Mouse (Mus musculus) CH12.LX (cell line): Measurements from ENCODE around the gene Gm42715. TPM values are rescaled to one million over a fixed set of nuclear protein-coding genes. Genes with fewer than 3 reads are reported as not detected.
A peak's percentile ranks its signal among the peaks of the same experiment; 100 is the strongest.
"Not testable (repeated sequence)": the region's sequence is repeated elsewhere in the genome, so short reads cannot be mapped to it uniquely, and the experiment has no call there.

Experiments used
- DNase-seq: peaks from one replicate; pipeline ENCODE4 v3.0.0-alpha.2; 2013; ENCODE audit errors: extremely low read depth
- H3K27ac ChIP-seq: 2 replicates; pipeline ENCODE4 v1.5.1; 2012; ENCODE audit warnings: low read depth, mild to moderate bottlenecking, control low read depth, moderate library complexity; ENCODE audit not compliant: insufficient read depth
- H3K27me3 ChIP-seq: replicated peaks from 2 replicates; pipeline ENCODE3; 2012; ENCODE audit warnings: inconsistent platforms
- H3K36me3 ChIP-seq, 2 experiments: replicated peaks in 1 of 2; 2 replicates each; pipeline versions ENCODE3 to v1.6.1; 2012; ENCODE audit warnings: inconsistent platforms in 1 of 2, low read length in 1 of 2, mild to moderate bottlenecking in 1 of 2, mixed read lengths in 1 of 2, moderate library complexity in 1 of 2; ENCODE audit not compliant: control insufficient read depth in 1 of 2, insufficient read depth in 1 of 2
- H3K4me1 ChIP-seq, 2 experiments: 2 replicates each; pipeline ENCODE4 v1.6.1; 2012; ENCODE audit warnings: inconsistent platforms in 1 of 2, moderate library complexity in 1 of 2; ENCODE audit not compliant: insufficient read depth in 2 of 2, control insufficient read depth in 1 of 2
- H3K4me2 ChIP-seq: 2 replicates; pipeline ENCODE4 v1.6.1; 2012; ENCODE audit warnings: low read depth, mild to moderate bottlenecking, control low read depth; ENCODE audit not compliant: poor library complexity, insufficient read depth, severe bottlenecking
- H3K4me3 ChIP-seq, 3 experiments: fragments of 150-350 bp in 1 of 3; sonication (generic) in 1 of 3; replicated peaks in 1 of 3; 2 replicates each; pipeline versions ENCODE3 to v1.5.1; 2011 to 2012; ENCODE audit warnings: low read depth in 2 of 3, low read length in 2 of 3, mild to moderate bottlenecking in 2 of 3, moderate library complexity in 2 of 3, control low read depth in 1 of 3, improper control_type of control experiment in 1 of 3, inconsistent platforms in 1 of 3, mixed read lengths in 1 of 3; ENCODE audit not compliant: poor library complexity in 1 of 3
- H3K79me2 ChIP-seq: replicated peaks from 2 replicates; pipeline ENCODE4 v1.6.1; 2012; ENCODE audit warnings: mild to moderate bottlenecking, moderate library complexity; ENCODE audit not compliant: control insufficient read depth, poor library complexity, insufficient read depth, severe bottlenecking; ENCODE audit errors: extremely low read depth
- H3K9ac ChIP-seq: 2 replicates; pipeline ENCODE4 v1.6.1; 2012; ENCODE audit warnings: low read depth, mild to moderate bottlenecking, control low read depth, moderate library complexity; ENCODE audit not compliant: insufficient read depth
- H3K9me3 ChIP-seq: replicated peaks from 2 replicates; pipeline ENCODE3; 2012; ENCODE audit warnings: low read length, inconsistent platforms, mixed read lengths
- BHLHE40 ChIP-seq: IDR thresholded peaks from 2 replicates; pipeline ENCODE4 v1.6.1; 2011; ENCODE audit warnings: mild to moderate bottlenecking, low read depth, low read length, improper control_type of control experiment
- CHD1 ChIP-seq: IDR thresholded peaks from 2 replicates; pipeline ENCODE4 v1.6.1; 2012; ENCODE audit warnings: low read depth, low read length, improper control_type of control experiment, inconsistent platforms
- CHD2 ChIP-seq: IDR thresholded peaks from 2 replicates; pipeline ENCODE4 v1.6.1; 2011; ENCODE audit warnings: low read length, improper control_type of control experiment
- ELF1 ChIP-seq: IDR thresholded peaks from 2 replicates; pipeline ENCODE4 v1.6.1; 2014; ENCODE audit warnings: low read depth, mild to moderate bottlenecking, inconsistent platforms, low read length, improper control_type of control experiment
- EP300 ChIP-seq: IDR thresholded peaks from 2 replicates; pipeline ENCODE4 v1.6.1; 2011; ENCODE audit warnings: low read length, improper control_type of control experiment
- ETS1 ChIP-seq: conservative IDR thresholded peaks from 2 replicates; pipeline ENCODE4 v1.6.1; 2012; ENCODE audit warnings: low read depth, mild to moderate bottlenecking, inconsistent platforms, low read length, improper control_type of control experiment, moderate library complexity
- JUN ChIP-seq: IDR thresholded peaks from 2 replicates; pipeline ENCODE4 v1.6.1; 2011; ENCODE audit warnings: low read depth, mild to moderate bottlenecking, low read length, improper control_type of control experiment, moderate library complexity; ENCODE audit not compliant: insufficient read depth
- MAFK ChIP-seq: IDR thresholded peaks from 2 replicates; pipeline ENCODE4 v1.6.1; 2011; ENCODE audit warnings: low read length, improper control_type of control experiment; ENCODE audit not compliant: insufficient replicate concordance
- MEF2A ChIP-seq: IDR thresholded peaks from 2 replicates; pipeline ENCODE4 v1.6.1; 2014; ENCODE audit warnings: low read depth, mild to moderate bottlenecking, inconsistent platforms, low read length, improper control_type of control experiment, borderline replicate concordance
- MXI1 ChIP-seq: IDR thresholded peaks from 2 replicates; pipeline ENCODE4 v1.6.1; 2011; ENCODE audit warnings: mild to moderate bottlenecking, low read depth, low read length, improper control_type of control experiment
- MYC ChIP-seq: IDR thresholded peaks from 2 replicates; pipeline ENCODE4 v1.6.1; 2011; ENCODE audit warnings: low read depth, mild to moderate bottlenecking, improper control_type of control experiment, low read length
- NELFE ChIP-seq: IDR thresholded peaks from 2 replicates; pipeline ENCODE4 v1.6.1; 2011; ENCODE audit warnings: low read depth, low read length, improper control_type of control experiment
- PAX5 ChIP-seq: IDR thresholded peaks from 2 replicates; pipeline ENCODE4 v1.6.1; 2012; ENCODE audit warnings: low read length, inconsistent platforms, mixed read lengths
- POLR2AphosphoS2 ChIP-seq: IDR thresholded peaks from 2 replicates; pipeline ENCODE4 v1.6.1; 2011; ENCODE audit warnings: low read depth, low read length, improper control_type of control experiment
- SIN3A ChIP-seq: IDR thresholded peaks from 2 replicates; pipeline ENCODE4 v1.6.1; 2012; ENCODE audit warnings: low read length, improper control_type of control experiment, inconsistent platforms
- SMC3 ChIP-seq: IDR thresholded peaks from 2 replicates; pipeline ENCODE4 v1.6.1; 2011; ENCODE audit warnings: low read depth, low read length, improper control_type of control experiment
- TBP ChIP-seq: conservative IDR thresholded peaks from 2 replicates; pipeline ENCODE4 v1.6.1; 2011; ENCODE audit warnings: low read depth, low read length, improper control_type of control experiment
- TCF12 ChIP-seq: IDR thresholded peaks from 2 replicates; pipeline ENCODE4 v1.6.1; 2014; ENCODE audit warnings: low read depth, mild to moderate bottlenecking, inconsistent platforms, low read length, improper control_type of control experiment
- dilution Hi-C: fragments of 300-500 bp; cut with MboI; formaldehyde crosslinking; loops from 2 replicates; pipeline ENCODE4 v1.14.3; 2020; ENCODE audit warnings: low sequenced_read_pairs; ENCODE audit not compliant: extremely low pct_unique_long_range_greater_than_20kb, extremely low pct_ligation_motif_present
- in situ Hi-C: fragments of 300-500 bp; cut with MboI; formaldehyde crosslinking; loops from 3 replicates; pipeline ENCODE4 v1.14.3; 2019; ENCODE audit warnings: low sequenced_read_pairs, low pct_ligation_motif_present, low pct_unique_long_range_greater_than_20kb, mixed read lengths
- polyA plus RNA-seq: library from polyadenylated mRNA; unstranded; fragments of >175 nt; gene quantifications from 2 replicates; pipeline ENCODE4 v1.2.1, GENCODE M21; 2012; ENCODE audit warnings: low read depth; ENCODE audit not compliant: insufficient read length
- total RNA-seq, 2 experiments: library from RNA; depleted of rRNA; stranded (reverse); fragments of 300-350 nt in 1 of 2; fragments of >200 nt in 1 of 2; gene quantifications; 2 replicates each; pipeline ENCODE4 v1.2.3; 2012 to 2014

The Gm42715 gene
- total and polyA plus RNA-seq, 3 experiments, result 5.8 to 14.1 (median 12.0) TPM

DNA sequence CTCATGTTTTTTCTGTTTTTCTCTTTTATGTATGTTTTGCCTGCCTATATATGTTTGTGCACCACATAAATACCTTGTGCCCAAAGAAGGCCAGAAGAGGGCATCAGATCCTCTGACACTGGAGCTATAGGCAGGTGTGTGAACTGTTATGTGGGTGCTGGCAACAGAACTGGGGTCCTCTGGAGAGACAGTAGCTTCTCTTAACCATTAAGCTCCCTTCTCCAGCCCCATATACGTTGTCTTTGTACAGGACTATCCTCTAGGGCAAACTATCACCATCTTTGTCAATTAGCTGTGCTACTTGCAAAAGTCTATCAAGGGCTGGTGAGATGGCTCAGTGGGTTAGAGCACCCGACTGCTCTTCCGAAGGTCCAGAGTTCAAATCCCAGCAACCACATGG is 11.1 kb upstream of the Gm42715 start:
- no peaks in the 10 kb centered on the region for H3K9me3 ChIP-seq
- DNase-seq, result no peak
- dilution Hi-C loops, result no loop called here
- no peak for TF ChIP-seq BHLHE40
- TF ChIP-seq MXI1, result no peak
- TF ChIP-seq ELF1, result no peak
- TF ChIP-seq TCF12, result no peak
- no peak for TF ChIP-seq POLR2AphosphoS2
- no peak for TF ChIP-seq NELFE
- no peak for TF ChIP-seq SIN3A
- TF ChIP-seq CHD2, result no peak
- TF ChIP-seq SMC3, result no peak
- no peak for TF ChIP-seq TBP
- TF ChIP-seq MEF2A, result no peak
- TF ChIP-seq CHD1, result no peak
- TF ChIP-seq PAX5, result no peak
- TF ChIP-seq MAFK, result no peak
- no peak for TF ChIP-seq JUN
- TF ChIP-seq MYC, result no peak
- no peak for TF ChIP-seq ETS1
- no peak for TF ChIP-seq EP300
- TF ChIP-seq, all 38 proteins: peak for 0
- in situ Hi-C loops, result no loop called here
- Histone ChIP-seq H3K4me2 (no peak overlapping the region), H3K27ac (no peak overlapping the region), H3K4me3 (no peak overlapping the region), H3K36me3 (peaks cover 0 to 12% of the 10 kb centered on the region in 2 experiments), H3K27me3 (no peaks in the 10 kb centered on the region), H3K79me2 (peaks cover 7% of the 10 kb centered on the region), H3K4me1 (peaks cover 0 to 20% of the 10 kb centered on the region in 2 experiments; a peak in 2 of 4 replicates), H3K9ac (no peak overlapping the region)

GRCm38 (mm10) chr7:127509830-127510229 is 9.6 kb upstream of the Gm42715 start:
- in situ Hi-C loops, dilution Hi-C loops, H3K9ac ChIP-seq, H3K27ac ChIP-seq, H3K4me3 ChIP-seq, DNase-seq, H3K4me2 ChIP-seq, H3K27me3 ChIP-seq, H3K9me3 ChIP-seq: not testable (repeated sequence)
- peaks cover 22% of the 10 kb centered on the region for H3K79me2 ChIP-seq
- 0 out of 2 replicates have a peak, but pooled peaks have one; percentile 50 for TF ChIP-seq MAFK
- peaks cover 4 to 32% of the 10 kb centered on the region in 2 experiments for H3K4me1 ChIP-seq
- H3K36me3 ChIP-seq, result peaks cover 4 to 15% of the 10 kb centered on the region in 2 experiments
